8 mouse cellular contexts compared by ENCODE assay signal in the genomic region with DNA sequence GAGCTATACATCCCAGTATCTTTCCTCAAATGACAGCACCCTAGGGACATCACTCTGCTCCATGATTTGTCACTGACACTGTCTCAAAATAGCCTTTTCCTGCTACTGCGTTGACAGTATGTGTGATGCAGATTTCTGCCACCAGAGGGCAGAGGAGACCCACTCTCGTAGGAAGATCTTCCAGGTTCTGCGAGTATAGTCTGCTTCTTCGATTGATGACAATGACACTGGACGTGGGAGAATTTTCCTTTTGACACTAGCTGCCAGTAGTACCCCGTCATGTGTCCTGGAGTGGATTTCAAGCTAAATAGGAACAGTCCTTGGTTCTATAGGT. TPM values are rescaled to one million over a fixed set of nuclear protein-coding genes. Genes with fewer than 3 reads are reported as not detected.
DNase-seq lines count a peak whose midpoint lies in the region; ATAC-seq and TF ChIP-seq lines count a peak whose summit lies in the region.

No protein-coding gene starts in this region.

- TF ChIP-seq CTCF in layer of hippocampus, adult 2 months (conservative IDR thresholded peaks at IDR 0.05), result peak; percentile 92
- peak; percentile 98 for TF ChIP-seq CTCF in lung, postnatal 0 days (IDR thresholded peaks at IDR 0.05)

- H3K9me3 ChIP-seq in lung, postnatal 0 days (ENCODE audit: low read length), result no peaks in the 10 kb centered on the region

- no peaks in the 10 kb centered on the region for H3K36me3 ChIP-seq in lung, postnatal 0 days (ENCODE audit: insufficient read depth, low read length)

- 5% methylated on average over 6 of the region's 6 CpGs for WGBS in lung, postnatal 0 days

- peak overlapping the region; percentile 65; the same call in 1 of the 2 replicates for H3K27ac ChIP-seq in layer of hippocampus, adult 2 months
- no peak overlapping the region for H3K27ac ChIP-seq in lung, postnatal 0 days (ENCODE audit: low read length)

- no peaks in the 10 kb centered on the region for H3K4me1 ChIP-seq in lung, postnatal 0 days (ENCODE audit: insufficient read depth, low read depth, low read length)

- no peak overlapping the region for H3K9ac ChIP-seq in lung, postnatal 0 days (replicated peaks; ENCODE audit: low read depth)

- H3K4me3 ChIP-seq in layer of hippocampus, adult 2 months, result no peak overlapping the region
- H3K4me3 ChIP-seq in lung, postnatal 0 days (ENCODE audit: low read depth, low read length), result no peak overlapping the region

- TF ChIP-seq EP300 in lung, postnatal 0 days (IDR thresholded peaks at IDR 0.05), result no peak

- DNase-seq in adrenal gland, adult (ENCODE audit: inconsistent age in 2 of 2, low spot score in 1 of 2), result peak; percentile 31 to 78
- no peak for DNase-seq in adrenal gland, adult 8-10 months
- DNase-seq in brain, embryonic 18.5 days (ENCODE audit: low read depth, low spot score), result peak; percentile 54
- DNase-seq in heart, postnatal 4 days, result peak; percentile 82
- peak; percentile 66 to 81 for DNase-seq in layer of hippocampus, adult 2 months (ENCODE audit: low spot score in 2 of 2)
- DNase-seq in lung, postnatal 0 days (ENCODE audit: low spot score), result peak; percentile 75
- DNase-seq in retina, postnatal 7 days (ENCODE audit: low read depth, low spot score), result peak; percentile 60

- no peaks in the 10 kb centered on the region for H3K27me3 ChIP-seq in lung, postnatal 0 days (replicated peaks; ENCODE audit: insufficient read depth, low read length)

- no peak overlapping the region for H3K4me2 ChIP-seq in lung, postnatal 0 days (replicated peaks; ENCODE audit: low read depth, low read length)

- ATAC-seq in erythroblast, adult 5-6 weeks (replicated peaks; ENCODE audit: low FRiP score, poor library complexity, severe bottlenecking), result peak; percentile 65
- peak; percentile 17; the same call in 1 of the 2 replicates for ATAC-seq in lung, postnatal 0 days

RNA-seq across cellular contexts. Expression of a gene that starts 31.9 kb away (rescaled TPM):
- 10 to 100 TPM in 3 of 4 experiments, 1 to 10 TPM in 1; 9.4 to 20.8 (median 15.1) TPM for total RNA-seq in adrenal gland, adult 8-10 months (2022)
- 0.84 and 5.0 TPM in 2 replicates for total RNA-seq in erythroblast, adult 5-6 weeks (2015; ENCODE audit: low replicate concordance)
- total RNA-seq in erythroblast, adult 5-6 weeks (2017; ENCODE audit: low replicate concordance), result 4.5 and 5.6 TPM in 2 replicates
- total RNA-seq in heart, postnatal 4 days (2021), result 1 to 10 TPM; 6.9 to 8.3 TPM
- total RNA-seq in layer of hippocampus, adult 2 months (2021), result 10 to 100 TPM; 29.6 to 29.9 TPM
- polyA plus RNA-seq in lung, postnatal 0 days (2015; fragmentation: Nextera tagmentation; extraction: Ambion mirVana), result 23.1 and 24.2 TPM in 2 replicates

RNA-seq across cellular contexts. Expression of a gene that starts 55.5 kb away (rescaled TPM):
- 1 to 10 TPM in 1 of 4 experiments, under 1 TPM in 3; 0.17 to 1.4 (median 0.71) TPM for total RNA-seq in adrenal gland, adult 8-10 months (2022)
- total RNA-seq in erythroblast, adult 5-6 weeks (2015; ENCODE audit: low replicate concordance), result not detected in 2 replicates
- not detected in 2 replicates for total RNA-seq in erythroblast, adult 5-6 weeks (2017; ENCODE audit: low replicate concordance)
- total RNA-seq in heart, postnatal 4 days (2021), result 1 to 10 TPM in 1 of 2 experiments, under 1 TPM in 1; 0.76 to 1.3 TPM
- total RNA-seq in layer of hippocampus, adult 2 months (2021), result 1 to 10 TPM in 1 of 2 experiments, under 1 TPM in 1; 0.92 to 1.3 TPM
- 0.08 TPM in 1 of 2 replicates, not detected in the other for polyA plus RNA-seq in lung, postnatal 0 days (2015; fragmentation: Nextera tagmentation; extraction: Ambion mirVana)
